Mouse (Mus musculus): Measurements from ENCODE around the gene Setmar.
"Not testable (repeated sequence)": the region's sequence is repeated elsewhere in the genome, so short reads cannot be mapped to it uniquely, and the experiment has no call there.

Gene Setmar

DNA sequence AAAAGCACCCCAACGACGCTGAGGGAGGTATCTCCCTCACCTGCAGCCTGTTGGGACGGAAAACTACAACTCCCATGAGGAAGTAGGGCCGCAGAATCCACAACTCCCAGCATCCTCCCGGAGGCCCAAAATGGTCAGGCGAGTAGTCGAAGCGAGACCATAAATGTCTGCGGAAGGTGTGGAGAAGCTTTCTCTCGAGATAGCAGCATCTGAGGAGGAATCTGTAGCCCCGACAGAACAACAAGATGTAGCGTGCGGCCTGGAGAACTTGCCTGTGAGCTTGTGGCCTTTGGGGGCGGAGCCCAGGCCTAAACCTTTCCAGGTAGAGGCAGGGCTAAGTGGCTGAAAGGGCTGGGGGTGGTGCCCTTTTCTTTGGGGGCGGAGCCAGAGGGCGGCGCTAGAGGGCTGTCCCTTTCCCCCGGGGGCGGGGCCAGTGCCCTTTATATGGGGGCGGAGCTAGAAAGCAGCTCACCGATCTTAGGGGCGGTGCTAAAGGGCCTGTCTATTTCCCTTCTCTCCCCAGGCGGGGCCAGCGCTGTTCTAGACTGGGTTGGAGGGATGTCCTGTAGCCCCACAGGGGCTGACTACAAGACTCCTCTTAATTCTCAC is at the start of gene Setmar:
TSS of gene Setmar (plus strand) at position 128 of the 609 bp plus-strand sequence.
- Histone ChIP-seq H3K27me3 (ENCODE audit: insufficient read depth, low read length) (no peaks in the 10 kb centered on the region), H3K4me1 (replicated peaks; ENCODE audit: low read depth, low read length) (peaks cover 27% of the 10 kb centered on the region), H3K9me3 (ENCODE audit: low read length) (no peaks in the 10 kb centered on the region), H3K4me3 (replicated peaks; ENCODE audit: low read length) (peak within 1 kb of the TSS; percentile 82), H3K36me3 (ENCODE audit: insufficient read depth, low read length) (no peaks in the 10 kb centered on the region)
- TF ChIP-seq POU5F1 (IDR thresholded peaks at IDR 0.05; ENCODE audit: borderline replicate concordance, low read length), result no peak
- no peak for TF ChIP-seq CTCF (conservative IDR thresholded peaks at IDR 0.05; ENCODE audit: low read length)
- TF ChIP-seq NANOG (IDR thresholded peaks at IDR 0.05; ENCODE audit: borderline replicate concordance, low read length), result no peak

DNA sequence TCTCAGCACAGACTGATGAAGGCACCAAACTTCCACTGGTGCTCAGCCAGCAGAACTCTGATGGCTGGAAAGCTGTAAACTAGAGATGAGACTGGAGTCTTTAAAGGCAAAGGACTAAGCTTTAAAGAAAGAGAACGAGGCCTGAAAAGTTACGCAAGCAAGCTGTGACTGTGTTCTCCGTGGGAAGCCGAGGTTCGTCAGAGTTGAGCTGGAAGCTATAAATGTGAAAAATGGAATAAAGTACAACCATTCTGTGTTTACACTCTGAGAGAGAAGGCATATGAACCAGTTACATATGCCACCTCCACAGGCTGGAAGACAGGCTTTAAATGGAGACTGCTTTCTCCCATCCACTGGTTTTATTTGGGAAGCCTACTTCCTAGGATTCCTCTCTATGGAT is 43.2 kb upstream of the Setmar start:
- TF ChIP-seq NANOG (IDR thresholded peaks at IDR 0.05; ENCODE audit: borderline replicate concordance, low read length) (no peak), CTCF (conservative IDR thresholded peaks at IDR 0.05; ENCODE audit: low read length) (no peak), POU5F1 (IDR thresholded peaks at IDR 0.05; ENCODE audit: borderline replicate concordance, low read length) (no peak)
- no peaks in the 10 kb centered on the region for H3K9me3 ChIP-seq (ENCODE audit: low read length)
- H3K36me3 ChIP-seq (ENCODE audit: insufficient read depth, low read length), result no peaks in the 10 kb centered on the region

DNA sequence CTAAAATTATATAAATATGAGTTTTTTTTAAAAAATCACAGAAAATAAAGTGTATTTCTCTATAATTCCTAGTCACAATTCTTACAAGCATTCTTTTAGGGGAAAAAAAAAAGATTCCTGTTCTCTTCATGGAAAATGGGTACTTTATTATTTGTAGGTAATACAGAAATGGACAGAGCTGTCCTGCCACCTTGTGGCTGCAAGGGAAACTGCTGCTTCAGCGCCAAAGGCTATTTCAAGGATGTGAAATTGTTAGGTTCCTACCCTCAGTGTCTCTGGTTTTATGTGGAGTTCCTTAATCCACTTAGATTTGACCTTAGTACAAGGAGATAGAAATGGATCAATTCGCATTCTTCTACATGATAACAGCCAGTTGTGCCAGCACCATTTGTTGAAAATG is 9.8 kb upstream of the Setmar start:
- not testable (repeated sequence) for H3K9me3 ChIP-seq (ENCODE audit: low read length); H3K4me3 ChIP-seq (replicated peaks; ENCODE audit: low read length); H3K36me3 ChIP-seq (ENCODE audit: insufficient read depth, low read length); H3K4me1 ChIP-seq (replicated peaks; ENCODE audit: low read depth, low read length); H3K27me3 ChIP-seq (ENCODE audit: insufficient read depth, low read length)
- peak; percentile 93 for TF ChIP-seq CTCF (conservative IDR thresholded peaks at IDR 0.05; ENCODE audit: low read length)

More for the DNA sequence above, 43.2 kb upstream of the Setmar start:
- no peak overlapping the region for H3K4me3 ChIP-seq (replicated peaks; ENCODE audit: low read length)
- H3K27me3 ChIP-seq (ENCODE audit: insufficient read depth, low read length), result no peaks in the 10 kb centered on the region
- H3K4me1 ChIP-seq (replicated peaks; ENCODE audit: low read depth, low read length), result no peaks in the 10 kb centered on the region

GRCm38 (mm10) chr6:108055946-108056345 is 8.9 kb upstream of the Setmar start:
- H3K4me1 ChIP-seq (replicated peaks; ENCODE audit: low read depth, low read length), result no peaks in the 10 kb centered on the region
- H3K27me3 ChIP-seq (ENCODE audit: insufficient read depth, low read length), result no peaks in the 10 kb centered on the region
- H3K4me3 ChIP-seq (replicated peaks; ENCODE audit: low read length), result no peak overlapping the region
- H3K36me3 ChIP-seq (ENCODE audit: insufficient read depth, low read length), result no peaks in the 10 kb centered on the region
- H3K9me3 ChIP-seq (ENCODE audit: low read length), result no peaks in the 10 kb centered on the region
- TF ChIP-seq NANOG (IDR thresholded peaks at IDR 0.05; ENCODE audit: borderline replicate concordance, low read length), result no peak
- no peak for TF ChIP-seq POU5F1 (IDR thresholded peaks at IDR 0.05; ENCODE audit: borderline replicate concordance, low read length)
- no peak for TF ChIP-seq CTCF (conservative IDR thresholded peaks at IDR 0.05; ENCODE audit: low read length)

DNA sequence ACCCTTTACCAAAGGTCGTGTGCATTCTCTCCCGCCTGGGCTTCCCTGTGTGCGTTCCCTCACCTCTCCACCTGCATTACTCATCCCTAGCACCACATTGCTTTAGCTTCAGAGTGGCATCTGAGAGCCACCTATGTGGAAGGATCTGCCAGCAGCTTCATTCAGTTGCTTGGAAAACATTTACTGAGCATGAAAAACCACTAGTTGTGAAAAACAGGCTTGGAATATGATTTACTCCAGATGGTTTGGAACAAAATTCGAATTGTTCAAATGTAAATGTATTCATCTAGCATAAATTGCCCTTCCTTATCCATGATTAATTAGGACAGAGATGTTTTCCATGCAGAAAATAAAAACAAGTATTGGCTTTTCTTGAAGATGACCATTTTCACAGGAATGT is 7.5 kb upstream of the Setmar start:
- Histone ChIP-seq H3K9me3 (ENCODE audit: low read length) (no peaks in the 10 kb centered on the region), H3K4me1 (replicated peaks; ENCODE audit: low read depth, low read length) (no peaks in the 10 kb centered on the region), H3K36me3 (ENCODE audit: insufficient read depth, low read length) (no peaks in the 10 kb centered on the region), H3K4me3 (replicated peaks; ENCODE audit: low read length) (no peak overlapping the region), H3K27me3 (ENCODE audit: insufficient read depth, low read length) (no peaks in the 10 kb centered on the region)
- TF ChIP-seq CTCF (conservative IDR thresholded peaks at IDR 0.05; ENCODE audit: low read length) (no peak), NANOG (IDR thresholded peaks at IDR 0.05; ENCODE audit: borderline replicate concordance, low read length) (no peak), POU5F1 (IDR thresholded peaks at IDR 0.05; ENCODE audit: borderline replicate concordance, low read length) (no peak)

DNA sequence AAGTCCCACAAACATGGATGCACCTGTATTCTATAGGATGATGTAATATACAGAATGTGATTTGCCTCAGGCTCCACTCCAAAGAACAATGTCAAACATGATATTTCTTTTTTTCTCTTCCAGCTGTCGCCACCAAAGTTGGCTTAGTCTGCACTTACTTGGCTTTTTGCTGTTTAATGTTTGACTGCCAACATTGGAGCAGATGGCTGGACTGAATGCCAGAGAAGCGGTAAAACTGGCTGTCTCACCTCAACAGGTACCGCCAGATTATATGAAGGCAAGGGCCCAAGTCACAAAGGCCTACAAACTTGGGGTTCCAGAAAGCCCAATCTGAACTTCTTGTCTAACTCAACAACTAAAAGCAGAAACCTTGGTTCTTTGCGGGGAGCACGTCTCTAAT is 6.8 kb upstream of the Setmar start:
- no peaks in the 10 kb centered on the region for H3K4me1 ChIP-seq (replicated peaks; ENCODE audit: low read depth, low read length)
- no peak overlapping the region for H3K4me3 ChIP-seq (replicated peaks; ENCODE audit: low read length)
- no peaks in the 10 kb centered on the region for H3K36me3 ChIP-seq (ENCODE audit: insufficient read depth, low read length)
- no peaks in the 10 kb centered on the region for H3K9me3 ChIP-seq (ENCODE audit: low read length)
- TF ChIP-seq CTCF (conservative IDR thresholded peaks at IDR 0.05; ENCODE audit: low read length), result no peak
- H3K27me3 ChIP-seq (ENCODE audit: insufficient read depth, low read length), result no peaks in the 10 kb centered on the region

DNA sequence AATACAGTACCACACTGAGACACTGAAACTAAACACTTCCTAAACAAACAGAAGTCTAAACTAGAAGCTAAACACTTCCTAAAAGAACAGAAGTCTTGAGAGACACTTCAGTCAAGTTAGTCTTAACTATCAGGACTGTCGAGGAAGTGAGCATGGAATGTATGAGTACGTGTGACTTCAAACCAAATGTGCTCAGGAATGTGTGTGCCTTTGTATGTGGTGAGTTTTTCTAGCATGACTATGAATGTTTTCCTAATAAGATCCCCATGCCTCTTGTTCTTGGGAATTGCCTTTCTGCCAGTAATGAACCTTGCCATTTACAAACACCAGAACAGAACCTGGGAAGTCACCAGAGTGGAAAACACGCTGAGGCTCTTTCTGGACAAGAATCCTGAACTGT is 3.7 kb upstream of the Setmar start:
- H3K4me3 ChIP-seq (replicated peaks; ENCODE audit: low read length), result no peak overlapping the region
- no peaks in the 10 kb centered on the region for H3K36me3 ChIP-seq (ENCODE audit: insufficient read depth, low read length)
- peaks cover 7% of the 10 kb centered on the region for H3K4me1 ChIP-seq (replicated peaks; ENCODE audit: low read depth, low read length)
- H3K27me3 ChIP-seq (ENCODE audit: insufficient read depth, low read length), result no peaks in the 10 kb centered on the region
- H3K9me3 ChIP-seq (ENCODE audit: low read length), result no peaks in the 10 kb centered on the region
- no peak for TF ChIP-seq CTCF (conservative IDR thresholded peaks at IDR 0.05; ENCODE audit: low read length)
- no peak for TF ChIP-seq NANOG (IDR thresholded peaks at IDR 0.05; ENCODE audit: borderline replicate concordance, low read length)
- TF ChIP-seq POU5F1 (IDR thresholded peaks at IDR 0.05; ENCODE audit: borderline replicate concordance, low read length), result no peak

DNA sequence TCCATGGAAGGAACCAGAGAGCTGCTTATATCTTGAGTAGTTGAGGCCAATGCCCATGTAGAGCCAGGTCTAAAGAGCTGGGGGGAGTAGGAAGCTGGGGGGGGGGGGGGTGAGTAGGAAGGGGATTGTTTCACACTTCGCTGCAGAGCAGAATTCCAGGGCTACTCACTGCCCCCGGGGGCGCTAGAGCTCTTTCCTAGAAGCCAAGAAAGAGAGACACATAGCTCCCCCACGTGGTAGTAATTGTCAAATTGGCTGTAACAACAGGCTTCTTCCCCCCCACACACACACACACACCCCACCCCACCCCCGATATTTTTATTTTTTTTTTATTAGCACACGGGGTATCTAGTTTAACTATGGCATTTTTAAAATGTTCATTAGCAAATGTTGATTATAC is 738 bp downstream of the Setmar start:
- H3K4me1 ChIP-seq (replicated peaks; ENCODE audit: low read depth, low read length), result peaks cover 33% of the 10 kb centered on the region
- H3K27me3 ChIP-seq (ENCODE audit: insufficient read depth, low read length), result no peaks in the 10 kb centered on the region
- TF ChIP-seq NANOG (IDR thresholded peaks at IDR 0.05; ENCODE audit: borderline replicate concordance, low read length) (no peak), POU5F1 (IDR thresholded peaks at IDR 0.05; ENCODE audit: borderline replicate concordance, low read length) (no peak), CTCF (conservative IDR thresholded peaks at IDR 0.05; ENCODE audit: low read length) (peak; percentile 19; the same call in 1 of the 2 replicates)
- no peaks in the 10 kb centered on the region for H3K36me3 ChIP-seq (ENCODE audit: insufficient read depth, low read length)
- H3K9me3 ChIP-seq (ENCODE audit: low read length), result no peaks in the 10 kb centered on the region
- peak overlapping the region; percentile 82 for H3K4me3 ChIP-seq (replicated peaks; ENCODE audit: low read length)

DNA sequence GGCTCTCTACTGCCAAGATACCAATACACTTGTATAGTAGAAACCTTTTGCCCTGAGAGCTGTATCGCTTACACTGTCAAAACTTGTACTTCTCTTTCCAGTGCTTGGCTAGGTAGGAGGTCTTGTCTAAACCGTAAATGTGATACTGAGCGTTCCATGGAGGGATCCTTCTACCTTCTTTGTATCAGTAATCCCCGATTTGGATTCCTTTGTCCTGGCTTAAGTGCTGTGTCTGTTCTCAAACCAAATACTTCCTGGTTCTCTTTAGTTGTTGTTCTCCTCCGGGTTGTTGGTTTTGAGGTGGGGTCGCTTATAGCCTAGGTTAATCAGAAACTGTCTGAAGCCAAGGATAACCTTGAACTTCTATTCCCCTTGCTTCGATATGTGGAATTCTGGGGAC is 6.1 kb downstream of the Setmar start:
- peaks cover 15% of the 10 kb centered on the region for H3K36me3 ChIP-seq (ENCODE audit: insufficient read depth, low read length)
- TF ChIP-seq CTCF (conservative IDR thresholded peaks at IDR 0.05; ENCODE audit: low read length) (no peak), POU5F1 (IDR thresholded peaks at IDR 0.05; ENCODE audit: borderline replicate concordance, low read length) (no peak), NANOG (IDR thresholded peaks at IDR 0.05; ENCODE audit: borderline replicate concordance, low read length) (peak; percentile 99)
- H3K27me3 ChIP-seq (ENCODE audit: insufficient read depth, low read length), result no peaks in the 10 kb centered on the region

More for the DNA sequence above, 6.1 kb downstream of the Setmar start:
- no peak overlapping the region for H3K4me3 ChIP-seq (replicated peaks; ENCODE audit: low read length)
- H3K9me3 ChIP-seq (ENCODE audit: low read length), result peaks cover 4% of the 10 kb centered on the region; the same call in 1 of the 2 replicates
- H3K4me1 ChIP-seq (replicated peaks; ENCODE audit: low read depth, low read length), result peaks cover 42% of the 10 kb centered on the region
